Mouse (Mus musculus) ES-Bruce4 (cell line): ENCODE measurements around the gene Rab15. TPM values are rescaled to one million over a fixed set of nuclear protein-coding genes. Genes with fewer than 3 reads are reported as not detected.
A peak's percentile ranks its signal among the peaks of the same experiment; 100 is the strongest.

ENCODE experiments used
- H3K27ac ChIP-seq: 2 replicates; pipeline ENCODE4 v1.5.1; 2012; ENCODE audit warnings: low read length, inconsistent platforms; ENCODE audit not compliant: insufficient read depth
- H3K27me3 ChIP-seq: 2 replicates; pipeline ENCODE4 v1.6.1; 2012; ENCODE audit warnings: mild to moderate bottlenecking, low read length, inconsistent platforms; ENCODE audit not compliant: control insufficient read depth, poor library complexity, insufficient read depth, severe bottlenecking
- H3K36me3 ChIP-seq: 2 replicates; pipeline ENCODE4 v1.6.1; 2012; ENCODE audit warnings: inconsistent platforms, mild to moderate bottlenecking, low read length, moderate library complexity; ENCODE audit not compliant: control insufficient read depth, poor library complexity, insufficient read depth, severe bottlenecking
- H3K4me1 ChIP-seq: one replicate; pipeline ENCODE4 v1.8.1; 2011; ENCODE audit warnings: low read length; ENCODE audit not compliant: control insufficient read depth, insufficient read depth
- H3K4me3 ChIP-seq: 2 replicates; pipeline ENCODE4 v1.5.1; 2011; ENCODE audit warnings: low read depth, mild to moderate bottlenecking, low read length
- H3K9ac ChIP-seq: 2 replicates; pipeline ENCODE4 v1.6.1; 2012; ENCODE audit warnings: low read depth, mild to moderate bottlenecking, inconsistent platforms; ENCODE audit not compliant: poor library complexity, severe bottlenecking
- H3K9me3 ChIP-seq: replicated peaks from 2 replicates; pipeline ENCODE4 v1.6.1; 2012; ENCODE audit warnings: mild to moderate bottlenecking, low read length, inconsistent platforms; ENCODE audit not compliant: control insufficient read depth, poor library complexity, insufficient read depth, severe bottlenecking
- CTCF ChIP-seq: IDR thresholded peaks from one replicate; pipeline ENCODE4 v1.8.1; 2011; ENCODE audit warnings: low read depth, low read length
- EP300 ChIP-seq: IDR thresholded peaks from 2 replicates; pipeline ENCODE4 v1.6.1; 2011; ENCODE audit warnings: low read depth, low read length; ENCODE audit not compliant: insufficient read depth
- POLR2A ChIP-seq: IDR thresholded peaks from one replicate; pipeline ENCODE4 v1.8.1; 2011; ENCODE audit warnings: low read length; ENCODE audit not compliant: insufficient read depth
- polyA plus RNA-seq: library from polyadenylated mRNA; stranded (reverse); fragments of >200 nt; gene quantifications from 2 replicates; pipeline ENCODE4 v1.2.4, GENCODE M21; 2011; ENCODE audit warnings: low read depth; ENCODE audit not compliant: missing spikeins, insufficient read depth, insufficient read length

The Rab15 gene
- polyA plus RNA-seq, 1 experiment = 34.2 TPM

- Histone ChIP-seq H3K27ac (no peak overlapping the region), H3K9ac (no peak overlapping the region), H3K4me1 (no peaks in the 10 kb centered on the region), H3K27me3 (no peaks in the 10 kb centered on the region), H3K4me3 (no peak overlapping the region), H3K36me3 (no peaks in the 10 kb centered on the region), H3K9me3 (no peaks in the 10 kb centered on the region)
- TF ChIP-seq EP300 (no peak), CTCF (peak; percentile 45)
Measured at GRCm38 (mm10) chr12:76777845-76778244, 44.9 kb downstream of the Rab15 start.

- no peaks in the 10 kb centered on the region for H3K36me3 ChIP-seq
- H3K4me1 ChIP-seq = no peaks in the 10 kb centered on the region
- H3K4me3 ChIP-seq = no peak overlapping the region
- no peak overlapping the region for H3K27ac ChIP-seq
- no peaks in the 10 kb centered on the region for H3K9me3 ChIP-seq
- TF ChIP-seq EP300 (no peak), POLR2A (no peak), CTCF (no peak)
- H3K27me3 ChIP-seq = no peaks in the 10 kb centered on the region
- H3K9ac ChIP-seq = no peak overlapping the region
Measured at GRCm38 (mm10) chr12:76776898-76777297, 45.8 kb downstream of the Rab15 start.

- Histone ChIP-seq H3K27ac (no peak overlapping the region), H3K9me3 (no peaks in the 10 kb centered on the region), H3K4me3 (no peak overlapping the region), H3K4me1 (no peaks in the 10 kb centered on the region), H3K27me3 (no peaks in the 10 kb centered on the region), H3K36me3 (no peaks in the 10 kb centered on the region), H3K9ac (no peak overlapping the region)
- no peak for TF ChIP-seq POLR2A
- no peak for TF ChIP-seq CTCF
- TF ChIP-seq EP300 = no peak
Measured at GRCm38 (mm10) chr12:76775132-76775531, 47.6 kb downstream of the Rab15 start.

- no peaks in the 10 kb centered on the region for H3K4me1 ChIP-seq
- H3K27me3 ChIP-seq = no peaks in the 10 kb centered on the region
- H3K27ac ChIP-seq = no peak overlapping the region
- H3K9me3 ChIP-seq = no peaks in the 10 kb centered on the region
- no peak overlapping the region for H3K4me3 ChIP-seq
- TF ChIP-seq POLR2A = no peak
- H3K9ac ChIP-seq = no peak overlapping the region
- no peaks in the 10 kb centered on the region for H3K36me3 ChIP-seq
Measured at GRCm38 (mm10) chr12:76774652-76775051, 48.1 kb downstream of the Rab15 start.

- no peak for TF ChIP-seq CTCF
- no peak for TF ChIP-seq POLR2A
- TF ChIP-seq EP300 = no peak
- Histone ChIP-seq H3K9ac (no peak overlapping the region), H3K27ac (no peak overlapping the region), H3K9me3 (no peaks in the 10 kb centered on the region), H3K4me1 (no peaks in the 10 kb centered on the region), H3K27me3 (no peaks in the 10 kb centered on the region), H3K36me3 (no peaks in the 10 kb centered on the region), H3K4me3 (no peak overlapping the region)
Measured at GRCm38 (mm10) chr12:76771540-76771939, 51.2 kb downstream of the Rab15 start.

- no peaks in the 10 kb centered on the region for H3K9me3 ChIP-seq
- H3K4me1 ChIP-seq = no peaks in the 10 kb centered on the region
- no peaks in the 10 kb centered on the region for H3K27me3 ChIP-seq
- H3K9ac ChIP-seq = no peak overlapping the region
- no peak overlapping the region for H3K27ac ChIP-seq
- TF ChIP-seq CTCF (no peak), POLR2A (no peak), EP300 (no peak)
- no peaks in the 10 kb centered on the region for H3K36me3 ChIP-seq
- no peak overlapping the region for H3K4me3 ChIP-seq
Measured at GRCm38 (mm10) chr12:76770841-76771500, 51.7 kb downstream of the Rab15 start.
